Mouse (Mus musculus): ENCODE results near the gene Hmga1b.
A peak's percentile ranks its signal among the peaks of the same experiment; 100 is the strongest.
"Not testable (repeated sequence)": the region's sequence is repeated elsewhere in the genome, so short reads cannot be mapped to it uniquely, and the experiment has no call there.

The Hmga1b gene

GRCm38 (mm10) chr11:120733521-120733920 lies 29.1 kb upstream of the Hmga1b start:
- no peak for DNase-seq

GRCm38 (mm10) chr11:120736424-120736823 lies 26.2 kb upstream of the Hmga1b start:
- DNase-seq = no peak

GRCm38 (mm10) chr11:120740981-120741380 lies 21.6 kb upstream of the Hmga1b start:
- no peak for DNase-seq

GRCm38 (mm10) chr11:120744121-120744701 lies 18.4 kb upstream of the Hmga1b start:
- DNase-seq = no peak

- no peak for DNase-seq
Measured at GRCm38 (mm10) chr11:120747974-120748373, 14.6 kb upstream of the Hmga1b start.

- DNase-seq = no peak
Measured at GRCm38 (mm10) chr11:120749430-120749829, 13.2 kb upstream of the Hmga1b start.

- DNase-seq = no peak
Measured at GRCm38 (mm10) chr11:120751606-120752005, 11.0 kb upstream of the Hmga1b start.

GRCm38 (mm10) chr11:120760236-120760635 lies 2.4 kb upstream of the Hmga1b start:
- DNase-seq = no peak

GRCm38 (mm10) chr11:120761811-120762671 lies 553 bp upstream of the Hmga1b start:
- DNase-seq = no peak

GRCm38 (mm10) chr11:120763121-120763999 lies 766 bp downstream of the Hmga1b start:
- not testable (repeated sequence) for DNase-seq

GRCm38 (mm10) chr11:120767023-120767422 lies 4.4 kb downstream of the Hmga1b start:
- DNase-seq = not testable (repeated sequence)

- DNase-seq = no peak
Measured at GRCm38 (mm10) chr11:120768206-120768605, 5.6 kb downstream of the Hmga1b start.

- DNase-seq = no peak
Measured at GRCm38 (mm10) chr11:120772749-120773148, 10.2 kb downstream of the Hmga1b start.

GRCm38 (mm10) chr11:120773463-120774190 lies 11.0 kb downstream of the Hmga1b start:
- no peak for DNase-seq

GRCm38 (mm10) chr11:120775774-120776469 lies 13.3 kb downstream of the Hmga1b start:
- DNase-seq = peak; percentile 91

GRCm38 (mm10) chr11:120777123-120777522 lies 14.5 kb downstream of the Hmga1b start:
- DNase-seq = no peak

- no peak for DNase-seq
Measured at GRCm38 (mm10) chr11:120779876-120780275, 17.3 kb downstream of the Hmga1b start.

- DNase-seq = not testable (repeated sequence)
Measured at GRCm38 (mm10) chr11:120781361-120781760, 18.8 kb downstream of the Hmga1b start.

- DNase-seq = no peak
Measured at GRCm38 (mm10) chr11:120783426-120784063, 21.0 kb downstream of the Hmga1b start.

GRCm38 (mm10) chr11:120784064-120784791 lies 21.6 kb downstream of the Hmga1b start, which contains the start of the genes Rfng and Gps1:
Gene Rfng, minus strand, starts transcription at chr11:120784207.
Gene Gps1, plus strand, starts transcription at chr11:120784272.
- DNase-seq = peak; percentile 88
